Mouse (Mus musculus) midbrain, embryonic 14.5 days (tissue): Measurements from ENCODE around the gene 1700018B08Rik. TPM values are rescaled to one million over a fixed set of nuclear protein-coding genes. Genes with fewer than 3 reads are reported as not detected.

Experiments used
- ATAC-seq: fragments of 200-750 bp; cut with Nextera tagmentation; 2 replicates; pipeline ENCODE4 v1.8.0; 2017; ENCODE audit warnings: moderate number of reproducible peaks, moderate library complexity; ENCODE audit not compliant: low FRiP score, low TSS enrichment
- DNase-seq: peaks from one replicate; pipeline ENCODE4 v3.0.0-alpha.2; 2015
- H3K27ac ChIP-seq: fragments of 300-500 bp; sonication (generic); replicated peaks from 2 replicates; pipeline ENCODE4 v1.5.1; 2014; ENCODE audit warnings: mild to moderate bottlenecking, low read depth, low read length, moderate library complexity
- H3K27me3 ChIP-seq: fragments of 300-500 bp; sonication (generic); 2 replicates; pipeline ENCODE4 v1.6.1; 2014; ENCODE audit warnings: low read length, control low read depth, mixed read lengths; ENCODE audit not compliant: control insufficient read depth, insufficient read depth
- H3K36me3 ChIP-seq: fragments of 300-500 bp; sonication (generic); 2 replicates; pipeline ENCODE4 v1.6.1; 2014; ENCODE audit warnings: low read length, control low read depth; ENCODE audit not compliant: control insufficient read depth, insufficient read depth
- H3K4me1 ChIP-seq: fragments of 300-500 bp; sonication (generic); 2 replicates; pipeline ENCODE4 v1.6.1; 2014; ENCODE audit warnings: mild to moderate bottlenecking, antibody characterized with exemption, low read length, control low read depth; ENCODE audit not compliant: control insufficient read depth, insufficient read depth
- H3K4me2 ChIP-seq: fragments of 300-500 bp; sonication (generic); 2 replicates; pipeline ENCODE4 v1.6.1; 2014; ENCODE audit warnings: mild to moderate bottlenecking, low read length, moderate library complexity
- H3K4me3 ChIP-seq: fragments of 300-500 bp; sonication (generic); replicated peaks from 2 replicates; pipeline ENCODE4 v1.5.1; 2014; ENCODE audit warnings: low read depth, low read length
- H3K9ac ChIP-seq: fragments of 300-500 bp; sonication (generic); replicated peaks from 2 replicates; pipeline ENCODE4 v1.6.1; 2014; ENCODE audit warnings: mild to moderate bottlenecking, low read length, moderate library complexity
- H3K9me3 ChIP-seq: fragments of 300-500 bp; sonication (generic); 2 replicates; pipeline ENCODE4 v1.6.1; 2016; ENCODE audit warnings: low read length, control low read depth, mixed read lengths; ENCODE audit not compliant: control insufficient read depth
- WGBS: fragments of 180-500 bp; shearing (Covaris S2); extraction: QIAGEN DNeasy Blood & Tissue Kit; methylation state at CpG from one replicate; pipeline ENCODE4 v1.1.7; 2014; 5-methylcytosine and 5-hydroxymethylcytosine counted together
- polyA plus RNA-seq: library from polyadenylated mRNA; unstranded; fragments of >200 nt; fragmentation: Nextera tagmentation; extraction: Ambion mirVana; gene quantifications from 2 replicates; pipeline ENCODE4 v1.2.1, GENCODE M21; 2014

1700018B08Rik gene
- polyA plus RNA-seq, 1 experiment from 2014 or later = 0.22 TPM

GRCm38 (mm10) chr8:121497621-121498020 is 46.5 kb downstream of the 1700018B08Rik start:
- Histone ChIP-seq H3K9ac (no peak overlapping the region), H3K27ac (no peak overlapping the region), H3K36me3 (no peaks in the 10 kb centered on the region), H3K27me3 (no peaks in the 10 kb centered on the region), H3K4me3 (no peak overlapping the region), H3K4me2 (no peak overlapping the region), H3K4me1 (no peaks in the 10 kb centered on the region), H3K9me3 (no peaks in the 10 kb centered on the region)
- no peak for ATAC-seq
- 85% methylated on average over 6 of the region's 6 CpGs for WGBS
- no peak for DNase-seq

GRCm38 (mm10) chr8:121491633-121492032 is 52.5 kb downstream of the 1700018B08Rik start:
- no peak overlapping the region for H3K9ac ChIP-seq
- no peaks in the 10 kb centered on the region for H3K9me3 ChIP-seq
- 64% methylated on average over 9 of the region's 9 CpGs for WGBS
- H3K4me1 ChIP-seq = no peaks in the 10 kb centered on the region
- no peak overlapping the region for H3K27ac ChIP-seq
- no peak overlapping the region for H3K4me3 ChIP-seq
- H3K4me2 ChIP-seq = no peak overlapping the region
- ATAC-seq (no peak), DNase-seq (no peak)
- no peaks in the 10 kb centered on the region for H3K27me3 ChIP-seq
- no peaks in the 10 kb centered on the region for H3K36me3 ChIP-seq

- no peaks in the 10 kb centered on the region for H3K9me3 ChIP-seq
- WGBS = 77% methylated on average over 23 of the region's 23 CpGs
- H3K36me3 ChIP-seq = no peaks in the 10 kb centered on the region
- H3K4me3 ChIP-seq = no peak overlapping the region
- H3K4me1 ChIP-seq = peaks cover 16% of the 10 kb centered on the region
- DNase-seq (no peak), ATAC-seq (no peak)
- H3K27me3 ChIP-seq = 0 out of 2 replicates have a peak, but pooled peaks cover 1% of the 10 kb centered on the region
- H3K4me2 ChIP-seq = no peak overlapping the region
- H3K27ac ChIP-seq = no peak overlapping the region
- no peak overlapping the region for H3K9ac ChIP-seq
These were observed 59.9 kb downstream of the 1700018B08Rik start for GRCm38 (mm10) chr8:121484072-121484782.

Other genes starting within 250 kb of the 1700018B08Rik start
- gene Fbxo31, start 34.5 kb upstream of the 1700018B08Rik start, polyA plus RNA-seq = 26.7 and 33.5 TPM in 2 replicates
- gene Map1lc3b, start 46.0 kb upstream of the 1700018B08Rik start, polyA plus RNA-seq = 440 and 461 TPM in 2 replicates
- gene Zcchc14, start 108.6 kb upstream of the 1700018B08Rik start, polyA plus RNA-seq = 39.0 and 43.4 TPM in 2 replicates
- 73.5 and 86.4 TPM in 2 replicates for gene Jph3, start 185.3 kb upstream of the 1700018B08Rik start, polyA plus RNA-seq